Mouse (Mus musculus) heart, embryonic 15.5 days (tissue): ENCODE data around the gene Gars. TPM values are rescaled to one million over a fixed set of nuclear protein-coding genes. Genes with fewer than 3 reads are reported as not detected.
A peak's percentile ranks its signal among the peaks of the same experiment; 100 is the strongest.

Experiments used
- ATAC-seq: fragments of 200-750 bp; cut with Nextera tagmentation; replicated peaks from 2 replicates; pipeline ENCODE4 v1.8.0; 2017; ENCODE audit warnings: low read depth, moderate TSS enrichment; ENCODE audit not compliant: insufficient number of reproducible peaks, insufficient read depth, low FRiP score
- H3K27ac ChIP-seq: fragments of 300-500 bp; sonication (generic); 2 replicates; pipeline ENCODE4 v1.5.1; 2015; ENCODE audit warnings: mild to moderate bottlenecking, inconsistent platforms
- H3K27me3 ChIP-seq: fragments of 300-500 bp; sonication (generic); 2 replicates; pipeline ENCODE4 v1.6.1; 2015; ENCODE audit warnings: inconsistent platforms
- H3K36me3 ChIP-seq: fragments of 300-500 bp; sonication (generic); 2 replicates; pipeline ENCODE4 v1.6.1; 2015; ENCODE audit warnings: mild to moderate bottlenecking, inconsistent platforms
- H3K4me1 ChIP-seq: fragments of 300-500 bp; sonication (generic); replicated peaks from 2 replicates; pipeline ENCODE4 v1.6.1; 2015; ENCODE audit warnings: inconsistent platforms
- H3K4me2 ChIP-seq: fragments of 300-500 bp; sonication (generic); 2 replicates; pipeline ENCODE4 v1.6.1; 2015; ENCODE audit warnings: inconsistent platforms, mild to moderate bottlenecking, moderate library complexity
- H3K4me3 ChIP-seq: fragments of 300-500 bp; sonication (generic); 2 replicates; pipeline ENCODE4 v1.5.1; 2015; ENCODE audit warnings: mild to moderate bottlenecking, inconsistent platforms
- H3K9ac ChIP-seq: fragments of 300-500 bp; sonication (generic); 2 replicates; pipeline ENCODE4 v1.6.1; 2015; ENCODE audit warnings: mild to moderate bottlenecking, inconsistent platforms
- H3K9me3 ChIP-seq: fragments of 300-500 bp; sonication (generic); replicated peaks from 2 replicates; pipeline ENCODE4 v1.6.1; 2016; ENCODE audit warnings: inconsistent platforms
- WGBS: fragments of 180-500 bp; shearing (Covaris S2); methylation state at CpG from one replicate; pipeline ENCODE4 v1.1.7; 2015; ENCODE audit warnings: mixed read lengths; 5-methylcytosine and 5-hydroxymethylcytosine counted together
- polyA plus RNA-seq: library from polyadenylated mRNA; unstranded; fragments of >200 nt; fragmentation: Nextera tagmentation; extraction: Ambion mirVana; gene quantifications from 2 replicates; pipeline ENCODE4 v1.2.1, GENCODE M21; 2015

Gars gene
- 138 and 144 TPM in 2 replicates for polyA plus RNA-seq

GRCm38 (mm10) chr6:55037799-55038670 is at the start of gene Gars:
Gene Gars, plus strand, starts transcription at chr6:55038007.
- Histone ChIP-seq H3K4me1 (peaks cover 14% of the 10 kb centered on the region), H3K9ac (peak within 1 kb of the TSS; percentile 89), H3K9me3 (no peaks in the 10 kb centered on the region), H3K27ac (peak within 1 kb of the TSS; percentile 94), H3K36me3 (no peaks in the 10 kb centered on the region), H3K27me3 (no peaks in the 10 kb centered on the region), H3K4me2 (peak within 1 kb of the TSS; percentile 84), H3K4me3 (peak within 1 kb of the TSS; percentile 84)
- peak; percentile 96 for ATAC-seq
- whole genome bisulfite sequencing, result under 1% methylated on average over 79 of the region's 87 CpGs

DNA sequence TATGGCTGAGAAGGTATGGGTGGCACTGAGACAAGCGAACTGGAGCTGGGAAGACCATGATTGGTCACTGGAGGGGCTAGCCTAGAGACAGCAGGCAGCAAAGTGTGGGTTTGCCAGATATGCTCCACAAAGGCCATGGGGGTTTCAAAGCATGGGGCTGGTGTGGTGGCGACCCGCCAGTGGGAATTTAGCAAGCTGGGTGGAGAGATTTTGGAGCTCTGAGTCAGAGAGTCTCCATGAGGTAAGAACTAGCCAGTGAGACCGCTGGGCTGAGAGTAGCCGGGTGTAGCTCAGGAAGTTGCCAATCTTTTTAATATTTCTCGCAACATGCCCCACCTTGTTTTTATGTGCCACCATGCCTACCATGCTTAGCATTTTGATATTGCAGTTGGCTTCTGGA is 49.7 kb upstream of the Gars start:
- Histone ChIP-seq H3K9ac (no peak overlapping the region), H3K4me2 (no peak overlapping the region), H3K4me3 (no peak overlapping the region), H3K27me3 (no peaks in the 10 kb centered on the region), H3K9me3 (no peaks in the 10 kb centered on the region), H3K4me1 (peaks cover 7% of the 10 kb centered on the region; the same call in 1 of the 2 replicates), H3K36me3 (no peaks in the 10 kb centered on the region; the same call in 1 of the 2 replicates), H3K27ac (no peak overlapping the region)
- no peak for ATAC-seq
- WGBS, result 89% methylated on average over 6 of the region's 6 CpGs

DNA sequence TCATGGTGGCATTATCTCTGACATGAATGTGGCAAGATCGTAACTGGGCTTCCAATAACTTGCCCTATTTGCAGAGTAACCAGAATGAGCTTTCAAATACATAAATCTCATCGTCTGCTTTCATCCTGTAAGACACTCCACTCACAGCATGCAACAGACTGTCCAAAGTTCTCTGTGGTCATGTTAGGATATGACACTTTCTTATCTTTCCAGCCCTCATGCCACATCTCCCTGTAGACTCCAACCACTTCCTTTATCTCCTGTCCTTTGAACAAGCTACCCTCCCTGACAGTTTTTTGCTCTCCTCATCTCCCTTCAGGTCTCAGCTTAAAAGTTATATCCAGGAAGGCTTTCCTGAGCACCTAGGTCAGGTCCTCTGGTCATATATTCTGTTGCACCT is 46.6 kb upstream of the Gars start:
- Histone ChIP-seq H3K4me1 (peaks cover 10% of the 10 kb centered on the region; the same call in 1 of the 2 replicates), H3K36me3 (no peaks in the 10 kb centered on the region; the same call in 1 of the 2 replicates), H3K27me3 (no peaks in the 10 kb centered on the region), H3K27ac (no peak overlapping the region), H3K4me3 (no peak overlapping the region), H3K9me3 (no peaks in the 10 kb centered on the region), H3K9ac (no peak overlapping the region), H3K4me2 (no peak overlapping the region)
- ATAC-seq, result no peak
- 54% methylated on average over 2 of the region's 2 CpGs for WGBS

GRCm38 (mm10) chr6:54992141-54992540 is 45.7 kb upstream of the Gars start:
- 2% methylated on average over 7 of the region's 7 CpGs for WGBS
- peak overlapping the region; percentile 67 for H3K4me3 ChIP-seq

GRCm38 (mm10) chr6:54992734-54993260 is 45.0 kb upstream of the Gars start, which contains the start of gene Ggct:
Gene Ggct, minus strand, starts transcription at chr6:54992950.
- no peaks in the 10 kb centered on the region for H3K36me3 ChIP-seq
- ATAC-seq, result peak; percentile 100
- peak within 1 kb of the TSS; percentile 65 for H3K27ac ChIP-seq
- peak within 1 kb of the TSS; percentile 64 for H3K9ac ChIP-seq
- no peaks in the 10 kb centered on the region for H3K27me3 ChIP-seq
- H3K4me3 ChIP-seq, result peak within 1 kb of the TSS; percentile 67
- under 1% methylated on average over 41 of the region's 41 CpGs for WGBS
- H3K9me3 ChIP-seq, result no peaks in the 10 kb centered on the region
- peaks cover 10% of the 10 kb centered on the region; the same call in 1 of the 2 replicates for H3K4me1 ChIP-seq
- peak within 1 kb of the TSS; percentile 99 for H3K4me2 ChIP-seq

More at GRCm38 (mm10) chr6:54992141-54992540, 45.7 kb upstream of the Gars start:
- Histone ChIP-seq H3K9ac (peak overlapping the region; percentile 64), H3K36me3 (no peaks in the 10 kb centered on the region; the same call in 1 of the 2 replicates), H3K9me3 (no peaks in the 10 kb centered on the region), H3K27me3 (no peaks in the 10 kb centered on the region), H3K4me1 (peaks cover 10% of the 10 kb centered on the region; the same call in 1 of the 2 replicates), H3K27ac (peak overlapping the region; percentile 65), H3K4me2 (peak overlapping the region; percentile 99)
- no peak for ATAC-seq

DNA sequence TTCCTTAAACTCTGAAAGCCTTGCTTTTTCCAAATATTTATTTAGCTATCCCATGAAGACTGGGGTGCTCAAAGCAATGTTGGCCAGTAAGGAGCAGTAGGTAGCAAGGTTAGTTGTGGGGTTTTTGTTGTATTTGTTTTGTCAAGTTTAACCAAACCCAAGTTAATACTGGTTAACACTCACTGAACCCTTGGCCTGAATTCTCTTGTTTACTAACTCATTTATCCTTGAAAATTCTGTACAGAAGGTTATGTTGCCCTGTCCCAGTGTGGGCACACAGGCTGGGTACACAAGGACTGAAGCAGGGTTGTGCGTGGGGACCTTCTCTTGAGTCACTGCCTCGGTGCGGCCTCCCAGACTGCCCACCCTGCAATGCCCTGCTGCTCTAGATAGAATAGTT is 41.4 kb upstream of the Gars start:
- no peak for ATAC-seq
- no peak overlapping the region for H3K9ac ChIP-seq
- no peaks in the 10 kb centered on the region for H3K27me3 ChIP-seq
- peaks cover 10% of the 10 kb centered on the region; the same call in 1 of the 2 replicates for H3K4me1 ChIP-seq
- no peaks in the 10 kb centered on the region for H3K36me3 ChIP-seq
- H3K9me3 ChIP-seq, result no peaks in the 10 kb centered on the region
- 85% methylated on average over 3 of the region's 3 CpGs for WGBS
- no peak overlapping the region for H3K4me3 ChIP-seq
- H3K4me2 ChIP-seq, result no peak overlapping the region
- H3K27ac ChIP-seq, result no peak overlapping the region

DNA sequence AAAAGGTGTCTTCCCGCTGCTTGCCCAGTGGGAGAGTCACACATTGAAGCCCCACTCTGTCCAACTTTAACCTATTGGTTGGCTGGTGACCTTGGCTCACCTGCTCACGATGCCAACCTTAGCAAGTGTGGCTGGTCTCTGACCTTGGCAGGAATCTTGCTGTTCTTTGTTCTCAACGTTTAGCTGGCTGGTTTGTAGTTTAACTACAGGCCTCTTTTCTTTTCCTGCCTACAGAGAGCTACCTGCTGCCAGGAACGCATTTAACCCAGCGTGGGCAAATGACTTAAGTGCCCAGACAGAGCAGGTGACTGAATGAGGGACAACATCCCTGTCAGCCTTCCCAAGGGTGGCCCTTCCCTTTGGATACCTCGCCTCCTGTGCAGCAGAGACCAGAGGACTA is 40.1 kb upstream of the Gars start:
- ATAC-seq, result no peak
- H3K4me2 ChIP-seq, result no peak overlapping the region
- no peaks in the 10 kb centered on the region for H3K27me3 ChIP-seq
- peaks cover 4% of the 10 kb centered on the region; the same call in 1 of the 2 replicates for H3K4me1 ChIP-seq
- H3K36me3 ChIP-seq, result no peaks in the 10 kb centered on the region
- H3K4me3 ChIP-seq, result no peak overlapping the region
- H3K9me3 ChIP-seq, result no peaks in the 10 kb centered on the region
- H3K27ac ChIP-seq, result no peak overlapping the region
- WGBS, result 78% methylated on average over 6 of the region's 6 CpGs
- no peak overlapping the region for H3K9ac ChIP-seq

DNA sequence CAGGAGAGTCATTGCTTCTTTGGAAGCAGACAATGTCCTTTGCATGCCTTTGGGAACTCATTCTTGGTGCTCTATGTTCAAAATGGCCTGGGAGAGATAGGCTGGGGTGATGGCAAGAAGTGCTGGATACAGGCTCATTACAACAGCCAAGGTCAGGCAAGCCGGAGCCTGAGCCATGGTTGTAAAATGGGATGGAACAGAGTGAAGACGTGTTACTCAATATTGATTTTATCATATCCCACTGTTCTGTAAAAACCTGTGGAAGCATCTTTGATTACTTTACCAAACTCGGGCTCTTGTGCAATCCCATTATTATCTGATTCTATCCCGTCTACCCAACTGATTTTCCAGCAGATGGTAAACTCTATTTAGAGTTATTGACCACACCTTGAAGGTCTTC is 36.5 kb upstream of the Gars start:
- no peak for ATAC-seq
- Histone ChIP-seq H3K9me3 (no peaks in the 10 kb centered on the region), H3K9ac (no peak overlapping the region), H3K27me3 (no peaks in the 10 kb centered on the region), H3K4me3 (no peak overlapping the region), H3K4me1 (no peaks in the 10 kb centered on the region), H3K36me3 (no peaks in the 10 kb centered on the region), H3K27ac (no peak overlapping the region), H3K4me2 (no peak overlapping the region)
- 80% methylated on average over 4 of the region's 4 CpGs for WGBS

- Histone ChIP-seq H3K27me3 (no peaks in the 10 kb centered on the region), H3K9ac (no peak overlapping the region), H3K4me3 (no peak overlapping the region), H3K4me2 (no peak overlapping the region), H3K36me3 (no peaks in the 10 kb centered on the region), H3K9me3 (no peaks in the 10 kb centered on the region), H3K27ac (no peak overlapping the region), H3K4me1 (no peaks in the 10 kb centered on the region)
- ATAC-seq, result no peak
- WGBS, result 63% methylated on average over 4 of the region's 4 CpGs
Observed at GRCm38 (mm10) chr6:55002438-55002837, 35.4 kb upstream of the Gars start.

GRCm38 (mm10) chr6:55003559-55003958 is 34.2 kb upstream of the Gars start:
- no peaks in the 10 kb centered on the region for H3K27me3 ChIP-seq
- ATAC-seq, result no peak
- H3K27ac ChIP-seq, result no peak overlapping the region
- no peak overlapping the region for H3K9ac ChIP-seq
- no peak overlapping the region for H3K4me3 ChIP-seq
- H3K4me2 ChIP-seq, result no peak overlapping the region
- no peaks in the 10 kb centered on the region for H3K36me3 ChIP-seq
- WGBS, result 49% methylated on average over 4 of the region's 4 CpGs
- H3K4me1 ChIP-seq, result no peaks in the 10 kb centered on the region
- no peaks in the 10 kb centered on the region for H3K9me3 ChIP-seq

GRCm38 (mm10) chr6:55008401-55008800 is 29.4 kb upstream of the Gars start:
- Histone ChIP-seq H3K4me3 (no peak overlapping the region), H3K9me3 (no peaks in the 10 kb centered on the region), H3K4me1 (no peaks in the 10 kb centered on the region), H3K27me3 (no peaks in the 10 kb centered on the region), H3K36me3 (no peaks in the 10 kb centered on the region), H3K9ac (no peak overlapping the region), H3K4me2 (no peak overlapping the region), H3K27ac (no peak overlapping the region)
- WGBS, result 76% methylated on average over 8 of the region's 8 CpGs
- ATAC-seq, result no peak
